Mouse (Mus musculus) gastrocnemius, adult 2 months (tissue): ENCODE results near the gene Copa. TPM values are rescaled to one million over a fixed set of nuclear protein-coding genes. Genes with fewer than 3 reads are reported as not detected.
A peak's percentile ranks its signal among the peaks of the same experiment; 100 is the strongest.

Experiments
- DNase-seq: peaks from one replicate; pipeline ENCODE4 v3.0.0; 2022
- H3K27ac ChIP-seq: fragments of 200-600 bp; 2 replicates; pipeline ENCODE4 v1.8.1; 2022; ENCODE audit warnings: mild to moderate bottlenecking
- H3K4me3 ChIP-seq: fragments of 200-600 bp; 2 replicates; pipeline ENCODE4 v1.8.1; 2022; ENCODE audit warnings: mild to moderate bottlenecking, moderate library complexity
- CTCF ChIP-seq: fragments of 200-600 bp; IDR thresholded peaks from 2 replicates; pipeline ENCODE4 v1.8.1; 2022; ENCODE audit warnings: antibody characterized with exemption, mild to moderate bottlenecking, moderate library complexity
- intact Hi-C: fragments of 180-260 bp; cut with DNase I; formaldehyde crosslinking; loops from one replicate; pipeline ENCODE4 v1.15.1; 2025
- total RNA-seq, 2 experiments: library from RNA; stranded (reverse); gene quantifications; 2 replicates each; pipeline ENCODE4 v1.2.3; 2021

The Copa gene
- total RNA-seq, 2 experiments from 2014 or later, result 88.3 to 90.9 TPM

DNA sequence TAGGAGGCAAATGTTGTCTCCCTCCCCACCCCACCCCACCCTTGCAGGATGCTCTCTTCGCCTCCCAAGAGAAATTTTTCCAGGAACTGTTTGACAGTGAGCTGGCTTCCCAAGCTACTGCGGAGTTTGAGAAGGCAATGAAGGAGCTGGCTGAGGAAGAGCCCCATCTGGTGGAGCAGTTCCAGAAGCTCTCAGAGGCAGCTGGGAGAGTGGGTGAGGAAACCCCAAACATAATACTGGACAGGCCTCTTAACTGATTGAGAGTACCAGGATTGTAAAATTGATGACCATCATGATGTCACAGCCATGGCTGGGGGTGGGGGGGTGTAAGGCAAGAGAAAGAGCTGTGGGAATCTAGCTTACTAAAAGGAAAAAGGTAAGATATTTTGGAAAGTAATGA lies 46.8 kb downstream of the Copa start:
- Histone ChIP-seq H3K27ac (no peak overlapping the region), H3K4me3 (no peak overlapping the region)
- intact Hi-C loops, result loop anchor here (5.0 kb wide), 1 partner anchor 183 kb away; no protein-coding TSS in a partner anchor
- TF ChIP-seq CTCF, result peak; percentile 31; the same call in 1 of the 2 replicates
- DNase-seq, result no peak

DNA sequence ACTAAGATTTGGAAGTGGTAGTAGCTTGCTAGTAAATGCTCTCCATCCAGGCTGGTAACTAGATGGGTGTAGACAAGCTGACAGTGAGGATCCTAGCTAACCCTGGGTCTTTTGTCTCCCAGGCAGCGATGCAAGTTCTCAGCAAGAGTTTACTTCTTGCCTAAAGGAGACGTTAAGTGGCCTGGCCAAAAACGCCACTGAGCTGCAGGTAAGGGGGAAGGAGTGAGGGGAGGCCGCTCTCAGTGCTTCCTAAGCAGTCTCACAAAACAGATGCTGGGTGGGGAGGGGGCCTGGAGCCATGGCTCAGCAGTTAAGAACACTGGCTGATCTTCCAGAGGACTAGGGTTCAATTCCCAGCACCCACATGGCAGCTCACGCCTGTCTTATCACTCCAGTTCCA lies 47.5 kb downstream of the Copa start:
- Histone ChIP-seq H3K27ac (no peak overlapping the region), H3K4me3 (no peak overlapping the region)
- no peak for DNase-seq
- no peak for TF ChIP-seq CTCF
- intact Hi-C loops, result loop anchor here (5.0 kb wide), 1 partner anchor 183 kb away; no protein-coding TSS in a partner anchor

DNA sequence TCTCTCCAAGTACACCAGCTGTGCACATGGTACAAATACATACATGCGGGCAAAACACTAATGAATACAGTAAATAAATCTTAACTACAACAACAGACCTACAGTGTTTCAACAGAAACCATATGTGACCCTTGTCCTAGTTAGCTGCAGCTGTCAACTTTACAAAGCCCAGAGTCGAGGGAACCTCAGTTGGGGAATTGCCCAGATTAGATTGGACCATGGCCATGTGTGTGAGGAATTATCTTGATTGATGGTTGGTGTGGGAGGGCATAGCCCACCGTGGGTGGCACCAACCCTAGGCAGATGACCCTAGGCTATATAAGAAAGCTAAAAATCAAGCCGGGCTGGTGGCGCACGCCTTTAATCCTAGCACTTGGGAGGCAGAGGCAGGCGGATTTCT lies 50.0 kb downstream of the Copa start:
- TF ChIP-seq CTCF, result no peak
- DNase-seq, result no peak
- intact Hi-C loops, result no loop called here
- no peak overlapping the region for H3K27ac ChIP-seq
- no peak overlapping the region for H3K4me3 ChIP-seq

- no peak for TF ChIP-seq CTCF
- Histone ChIP-seq H3K27ac (peak overlapping the region; percentile 70), H3K4me3 (no peak overlapping the region)
- DNase-seq, result peak; percentile 44
- intact Hi-C loops, result no loop called here
Measured at GRCm38 (mm10) chr1:172133535-172133934, 51.2 kb downstream of the Copa start.

- no peak for DNase-seq
- intact Hi-C loops, result no loop called here
- Histone ChIP-seq H3K4me3 (no peak overlapping the region), H3K27ac (peak overlapping the region; percentile 70)
- TF ChIP-seq CTCF, result no peak
Measured at GRCm38 (mm10) chr1:172134072-172134471, 51.7 kb downstream of the Copa start.

DNA sequence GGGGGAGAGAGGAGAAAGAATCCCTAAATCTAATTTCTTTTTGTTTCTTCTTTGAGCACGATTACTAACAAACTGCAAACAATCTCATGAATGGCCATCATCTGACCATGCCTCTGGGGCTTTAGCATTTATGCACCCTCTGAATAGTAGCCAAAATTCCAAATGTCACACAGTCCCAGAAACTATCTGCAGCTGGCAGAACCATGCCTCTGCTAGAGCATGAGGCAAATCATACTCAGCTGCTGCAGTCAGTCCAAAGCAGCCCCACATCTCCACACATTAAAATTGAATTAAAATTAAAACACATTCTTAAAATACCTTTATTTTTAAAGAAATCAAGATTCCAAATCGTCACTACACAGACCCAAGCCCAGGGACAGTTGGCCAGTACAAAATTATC lies 57.8 kb downstream of the Copa start:
- DNase-seq, result no peak
- no peak overlapping the region for H3K4me3 ChIP-seq
- TF ChIP-seq CTCF, result no peak
- intact Hi-C loops, result no loop called here
- no peak overlapping the region for H3K27ac ChIP-seq

GRCm38 (mm10) chr1:172140825-172141224 lies 58.5 kb downstream of the Copa start:
- intact Hi-C loops, result no loop called here
- H3K4me3 ChIP-seq, result no peak overlapping the region
- no peak for DNase-seq
- TF ChIP-seq CTCF, result no peak
- no peak overlapping the region for H3K27ac ChIP-seq

DNA sequence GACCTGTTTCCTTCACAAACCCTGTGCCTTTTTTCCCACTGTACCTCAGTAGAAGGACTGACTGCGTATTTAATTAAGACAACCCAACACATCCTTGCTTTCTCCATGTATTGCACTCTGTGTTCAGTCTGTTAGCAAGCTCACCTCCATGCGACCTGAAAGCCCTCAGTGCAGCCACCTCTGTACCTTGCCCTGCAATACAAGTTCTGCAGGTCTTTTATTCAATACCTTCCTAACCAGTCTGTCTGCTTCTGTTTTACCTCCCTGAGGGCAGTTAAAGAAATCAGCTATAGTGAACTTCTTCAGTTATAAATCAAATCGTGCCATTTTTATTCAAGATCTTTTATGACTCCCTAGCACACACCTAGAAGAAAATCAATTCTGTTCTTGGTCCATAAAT lies 59.2 kb downstream of the Copa start:
- Histone ChIP-seq H3K27ac (no peak overlapping the region), H3K4me3 (no peak overlapping the region)
- no peak for TF ChIP-seq CTCF
- no peak for DNase-seq
- intact Hi-C loops, result no loop called here

GRCm38 (mm10) chr1:172143570-172143969 lies 61.2 kb downstream of the Copa start:
- intact Hi-C loops, result loop anchor here (2.0 kb wide), 1 partner anchor 167 kb away; no protein-coding TSS in a partner anchor
- H3K4me3 ChIP-seq, result no peak overlapping the region
- peak overlapping the region; percentile 16; the same call in 1 of the 2 replicates for H3K27ac ChIP-seq
- peak; percentile 75 for TF ChIP-seq CTCF
- no peak for DNase-seq

GRCm38 (mm10) chr1:172147835-172148278 lies 65.5 kb downstream of the Copa start, which contains the start of gene Dcaf8:
Gene Dcaf8 (plus strand): TSS chr1:172148084.
- Histone ChIP-seq H3K4me3 (peak within 1 kb of the TSS; percentile 100), H3K27ac (peak within 1 kb of the TSS; percentile 99)
- peak; percentile 100 for DNase-seq
- TF ChIP-seq CTCF, result no peak
- intact Hi-C loops, result loop anchor here (2.0 to 5.0 kb wide), 2 partner anchors 73 to 99 kb away; no protein-coding TSS in a partner anchor

- DNase-seq, result peak; percentile 66
- TF ChIP-seq CTCF, result no peak
- intact Hi-C loops, result loop anchor here (2.0 to 5.0 kb wide), 2 partner anchors 72 to 99 kb away; no protein-coding TSS in a partner anchor
- peak overlapping the region; percentile 99 for H3K27ac ChIP-seq
- H3K4me3 ChIP-seq, result peak overlapping the region; percentile 100
Measured at GRCm38 (mm10) chr1:172148279-172148954, 66.1 kb downstream of the Copa start.

DNA sequence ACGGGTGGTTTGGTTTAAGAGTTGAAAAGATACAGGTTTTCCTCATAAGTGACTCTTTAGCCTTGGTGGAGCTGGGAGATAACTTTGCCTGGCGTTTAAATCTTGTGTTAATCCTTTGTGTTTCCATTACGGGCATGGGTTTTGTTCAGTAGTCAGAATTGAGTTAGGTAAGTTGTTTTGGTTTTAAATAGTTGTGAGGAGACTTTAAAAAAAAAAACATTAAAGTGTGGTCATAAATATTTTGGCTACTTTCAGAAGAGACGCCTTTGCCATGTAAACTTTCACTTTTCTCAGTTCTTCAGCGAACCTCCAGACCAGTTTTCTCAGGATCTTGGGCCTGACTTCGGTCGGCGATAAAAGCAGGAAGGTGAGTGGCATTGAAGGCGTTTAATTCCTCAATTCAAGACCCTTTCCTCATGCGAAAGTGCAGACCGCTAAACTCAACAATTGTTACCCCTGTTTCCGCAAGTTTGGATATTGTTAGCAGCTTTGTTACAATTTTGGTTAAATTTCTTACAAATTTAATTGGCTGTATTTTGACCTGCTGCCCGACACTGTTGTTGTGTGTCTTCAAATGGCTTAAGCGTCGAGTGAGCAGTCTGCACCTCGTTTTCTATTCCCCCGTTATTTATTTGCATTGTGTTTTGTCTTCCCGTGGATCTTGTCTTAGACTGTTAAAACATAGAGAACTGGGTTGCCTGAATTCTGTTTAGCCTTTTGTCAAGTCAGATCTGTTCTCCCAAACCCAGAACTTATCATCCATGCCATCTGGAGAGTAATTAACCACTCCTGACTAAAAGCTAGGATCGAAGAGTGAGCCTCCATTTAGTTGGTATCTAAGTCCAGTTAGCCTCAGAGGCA lies 66.9 kb downstream of the Copa start:
- H3K4me3 ChIP-seq, result peak overlapping the region; percentile 100
- TF ChIP-seq CTCF, result no peak
- no peak for DNase-seq
- intact Hi-C loops, result loop anchor here (2.0 to 5.0 kb wide), 2 partner anchors 72 to 98 kb away; no protein-coding TSS in a partner anchor
- peak overlapping the region; percentile 99 for H3K27ac ChIP-seq

DNA sequence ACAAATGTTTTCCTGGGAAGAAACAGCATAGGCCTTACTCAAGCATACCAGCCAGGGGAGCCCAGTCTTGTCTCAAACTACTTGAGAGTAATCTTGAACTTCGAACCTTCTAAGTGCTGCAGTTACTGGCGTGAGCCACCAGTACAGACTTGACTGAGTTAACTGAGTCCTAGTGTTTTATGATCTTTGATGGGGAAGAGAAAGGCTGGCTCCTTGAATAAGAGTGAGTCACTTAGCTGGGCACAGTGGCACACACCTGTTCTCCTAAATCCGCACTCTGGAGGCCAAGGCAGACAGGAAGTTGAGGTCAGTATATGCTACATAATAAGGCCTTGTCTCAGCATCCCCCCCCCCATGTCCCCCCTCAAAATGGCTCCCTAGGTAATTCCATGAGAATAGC lies 72.2 kb downstream of the Copa start:
- Histone ChIP-seq H3K27ac (peak overlapping the region; percentile 46; the same call in 1 of the 2 replicates), H3K4me3 (no peak overlapping the region; the same call in 1 of the 2 replicates)
- TF ChIP-seq CTCF, result no peak
- intact Hi-C loops, result no loop called here
- DNase-seq, result no peak
